Mouse (Mus musculus): ENCODE measurements around the gene 1110051M20Rik. TPM values are rescaled to one million over a fixed set of nuclear protein-coding genes. Genes with fewer than 3 reads are reported as not detected.

1110051M20Rik gene
- polyA plus RNA-seq, 1 experiment from 2014 or later = 130 TPM

DNA sequence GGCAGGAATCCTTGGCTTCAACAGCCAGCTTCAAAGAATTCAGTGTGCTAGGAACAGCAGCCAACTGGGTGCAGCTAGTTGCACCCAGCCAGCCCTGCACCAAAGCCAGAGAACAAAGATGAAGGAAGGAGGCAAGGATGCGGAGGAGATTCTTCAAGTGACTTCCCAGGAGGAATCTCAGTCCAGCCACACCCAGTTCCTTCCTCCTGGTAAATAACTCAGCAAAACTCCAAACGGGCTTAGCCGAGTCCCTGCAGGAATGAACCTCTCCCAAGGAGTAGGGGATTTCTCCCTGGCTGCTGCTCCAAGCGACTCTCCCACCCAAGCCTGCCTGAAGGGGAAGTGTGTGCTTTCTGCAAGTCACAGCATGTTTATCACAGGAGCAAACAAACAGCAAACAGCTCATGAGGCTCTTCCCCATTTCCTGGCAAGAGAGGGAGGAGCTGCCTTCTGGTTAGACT, 83.4 kb downstream of the 1110051M20Rik start:
- Histone ChIP-seq H3K27ac (replicated peaks) (no peak overlapping the region), H3K27me3 (no peaks in the 10 kb centered on the region), H3K9ac (no peak overlapping the region), H3K36me3 (no peaks in the 10 kb centered on the region), H3K4me3 (no peak overlapping the region), H3K4me1 (replicated peaks) (peaks cover 6% of the 10 kb centered on the region), H3K4me2 (no peak overlapping the region), H3K9me3 (no peaks in the 10 kb centered on the region)
- ATAC-seq (ENCODE audit: low read depth) = no peak
- WGBS = 57% methylated on average over 4 of the region's 4 CpGs

DNA sequence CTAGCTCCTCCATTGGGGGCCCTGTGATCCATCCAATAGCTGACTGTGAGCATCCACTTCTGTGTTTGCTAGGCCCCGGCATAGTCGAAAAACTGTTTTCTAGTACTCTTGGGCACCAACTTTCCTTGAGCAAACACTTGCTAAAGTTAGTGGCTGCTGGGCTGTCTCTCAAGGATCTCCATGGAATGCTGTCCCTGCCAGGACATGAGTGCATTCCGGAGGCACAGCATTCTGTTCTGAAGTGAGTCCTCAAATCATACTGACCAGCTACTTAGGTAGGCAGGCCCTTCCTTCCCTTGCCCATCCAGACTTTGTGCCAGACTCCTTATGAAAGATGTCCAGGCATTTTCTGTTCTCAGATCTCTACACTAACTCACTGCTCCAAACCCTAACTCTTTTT, 88.7 kb downstream of the 1110051M20Rik start:
- H3K4me1 ChIP-seq (replicated peaks) = no peaks in the 10 kb centered on the region; the same call in 1 of the 2 replicates
- ATAC-seq (ENCODE audit: low read depth) = no peak
- no peaks in the 10 kb centered on the region for H3K36me3 ChIP-seq
- no peaks in the 10 kb centered on the region for H3K27me3 ChIP-seq
- no peak overlapping the region for H3K4me2 ChIP-seq
- H3K9me3 ChIP-seq = no peaks in the 10 kb centered on the region
- WGBS = 95% methylated on average over 3 of the region's 3 CpGs
- no peak overlapping the region for H3K9ac ChIP-seq
- H3K27ac ChIP-seq (replicated peaks) = no peak overlapping the region
- H3K4me3 ChIP-seq = no peak overlapping the region

DNA sequence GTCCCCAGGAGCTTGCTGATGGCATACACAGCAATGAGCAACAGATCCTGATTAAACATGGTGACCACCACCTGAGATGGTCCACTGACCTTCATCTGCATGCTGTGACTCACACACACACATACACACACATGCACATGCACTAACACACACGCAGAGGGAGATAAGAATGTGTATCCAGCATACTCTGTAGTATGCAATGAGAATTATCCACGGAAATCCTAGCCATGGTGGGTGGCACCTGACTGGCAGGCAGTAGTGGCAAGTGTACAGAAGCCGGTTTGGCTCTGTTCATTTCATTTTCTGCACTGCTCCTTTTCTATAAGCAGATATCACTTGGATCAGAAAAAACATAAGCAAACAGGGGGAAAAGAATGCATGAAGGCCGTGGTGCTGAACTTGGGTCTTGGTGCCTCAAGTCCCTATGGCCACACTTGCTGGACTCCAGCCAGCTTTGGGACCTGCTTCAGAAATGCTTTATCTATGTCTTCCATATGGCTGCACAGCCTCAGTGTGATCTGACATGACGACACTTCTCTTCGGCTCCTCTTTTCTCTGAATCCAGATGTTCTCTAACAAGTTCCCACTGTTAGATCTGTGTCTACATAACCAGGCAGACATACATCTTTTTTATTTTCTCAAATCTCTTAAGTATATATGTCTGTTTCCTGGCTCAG, 89.6 kb downstream of the 1110051M20Rik start:
- H3K9me3 ChIP-seq = no peaks in the 10 kb centered on the region
- peak overlapping the region; percentile 52 for H3K27ac ChIP-seq (replicated peaks)
- no peaks in the 10 kb centered on the region for H3K27me3 ChIP-seq
- no peaks in the 10 kb centered on the region for H3K4me1 ChIP-seq (replicated peaks)
- no peak overlapping the region for H3K9ac ChIP-seq
- no peak overlapping the region for H3K4me3 ChIP-seq
- no peak for ATAC-seq (ENCODE audit: low read depth)
- 85% methylated on average over 6 of the region's 6 CpGs for WGBS
- no peak overlapping the region for H3K4me2 ChIP-seq
- no peaks in the 10 kb centered on the region for H3K36me3 ChIP-seq

DNA sequence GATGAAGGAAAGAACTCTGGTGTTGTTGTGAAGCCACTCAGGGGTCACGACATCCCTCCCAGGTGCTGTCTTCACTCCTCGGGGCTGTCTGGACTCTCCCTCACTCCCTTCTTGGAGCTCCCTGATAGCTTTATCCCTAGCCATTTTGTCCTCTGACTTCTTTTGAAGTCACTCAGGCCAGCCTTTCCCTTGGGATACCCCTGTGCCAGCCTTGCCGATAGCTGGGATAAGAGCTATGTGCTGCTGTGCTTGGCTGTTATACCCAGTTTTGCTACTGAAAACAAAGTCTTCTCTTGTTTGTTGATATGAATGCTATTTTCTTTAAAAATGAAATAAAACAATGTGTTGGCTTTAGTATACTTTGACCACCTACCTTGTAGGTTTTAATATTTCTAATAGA, 90.7 kb downstream of the 1110051M20Rik start:
- Histone ChIP-seq H3K4me2 (no peak overlapping the region), H3K36me3 (no peaks in the 10 kb centered on the region), H3K4me3 (no peak overlapping the region), H3K4me1 (replicated peaks) (no peaks in the 10 kb centered on the region), H3K27ac (replicated peaks) (no peak overlapping the region), H3K27me3 (no peaks in the 10 kb centered on the region), H3K9ac (no peak overlapping the region), H3K9me3 (no peaks in the 10 kb centered on the region)
- no peak for ATAC-seq (ENCODE audit: low read depth)
- WGBS = 46% methylated on average over 3 of the region's 3 CpGs

DNA sequence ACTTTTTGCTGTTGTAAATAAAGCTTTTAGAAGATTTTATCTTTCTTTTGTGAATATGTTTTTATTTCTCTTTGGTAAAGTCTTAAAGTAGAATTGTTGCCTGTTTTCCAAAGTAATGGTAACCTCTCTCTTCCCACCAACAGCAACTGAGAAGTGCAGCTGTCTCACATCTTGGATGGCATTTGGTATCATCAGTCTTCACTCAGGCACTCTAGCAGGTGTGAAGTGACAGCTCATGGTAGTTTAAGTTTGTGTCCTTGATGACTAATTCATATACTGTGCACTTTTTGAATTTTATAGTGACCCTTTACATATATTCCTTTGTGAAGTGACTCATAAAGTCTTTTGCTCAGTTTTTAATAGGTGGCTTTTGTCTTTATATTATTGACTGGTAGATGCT, 92.7 kb downstream of the 1110051M20Rik start:
- no peak overlapping the region for H3K27ac ChIP-seq (replicated peaks)
- no peak overlapping the region for H3K4me3 ChIP-seq
- H3K4me1 ChIP-seq (replicated peaks) = no peaks in the 10 kb centered on the region
- no peak overlapping the region for H3K4me2 ChIP-seq
- no peak overlapping the region for H3K9ac ChIP-seq
- ATAC-seq (ENCODE audit: low read depth) = no peak
- H3K36me3 ChIP-seq = no peaks in the 10 kb centered on the region
- H3K9me3 ChIP-seq = no peaks in the 10 kb centered on the region
- H3K27me3 ChIP-seq = no peaks in the 10 kb centered on the region

DNA sequence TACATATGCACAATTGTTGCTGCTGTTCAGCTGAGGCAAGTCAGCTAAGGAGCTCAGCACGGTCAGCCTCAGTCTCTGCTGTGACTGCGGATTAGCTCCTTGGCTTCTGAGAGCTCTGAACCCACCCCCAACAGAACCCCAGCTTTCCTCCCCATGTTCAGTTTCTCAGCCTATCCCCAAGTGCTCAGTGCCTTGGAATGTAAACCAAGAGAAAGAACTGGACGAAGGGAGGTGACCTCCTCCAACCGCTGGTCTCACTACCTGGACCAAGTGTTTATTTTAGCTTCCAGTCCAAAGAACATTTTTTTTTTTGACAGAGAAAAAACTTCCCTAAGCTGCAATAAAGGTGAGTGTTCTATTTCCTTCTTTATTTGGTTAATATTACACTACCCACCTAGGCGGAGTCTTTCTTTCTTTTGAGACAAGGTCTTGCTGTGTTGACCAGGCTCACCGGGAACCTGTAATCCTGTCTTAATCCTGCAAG, 94.5 kb downstream of the 1110051M20Rik start:
- Histone ChIP-seq H3K27me3 (no peaks in the 10 kb centered on the region), H3K9ac (no peak overlapping the region), H3K4me1 (replicated peaks) (no peaks in the 10 kb centered on the region), H3K4me3 (no peak overlapping the region), H3K27ac (replicated peaks) (no peak overlapping the region), H3K4me2 (no peak overlapping the region), H3K36me3 (no peaks in the 10 kb centered on the region), H3K9me3 (no peaks in the 10 kb centered on the region)
- ATAC-seq (ENCODE audit: low read depth) = no peak
- 81% methylated on average over 6 of the region's 6 CpGs for whole genome bisulfite sequencing

DNA sequence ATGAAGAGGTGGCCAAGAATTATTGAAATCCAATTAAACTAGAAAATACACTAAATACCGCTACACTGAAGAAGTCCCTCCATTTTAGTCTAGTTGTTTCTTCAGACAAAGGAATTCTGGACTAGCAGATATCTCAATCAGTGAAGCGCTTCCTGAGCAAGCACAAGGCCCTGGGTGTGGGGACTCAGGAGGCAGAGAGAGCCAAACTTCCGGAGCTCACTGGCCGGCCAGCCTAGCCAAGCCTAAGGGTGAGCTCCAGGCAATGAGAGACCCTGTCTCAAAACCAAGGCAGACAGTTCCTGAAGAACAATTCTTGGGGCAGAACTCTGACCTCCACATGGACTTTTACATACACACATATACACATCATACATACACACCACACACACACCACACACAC, 95.6 kb downstream of the 1110051M20Rik start:
- Histone ChIP-seq H3K27me3 (no peaks in the 10 kb centered on the region), H3K36me3 (no peaks in the 10 kb centered on the region), H3K9me3 (0 out of 2 replicates have a peak, but pooled peaks cover 3% of the 10 kb centered on the region), H3K27ac (replicated peaks) (no peak overlapping the region), H3K4me2 (no peak overlapping the region), H3K4me1 (replicated peaks) (no peaks in the 10 kb centered on the region), H3K9ac (no peak overlapping the region), H3K4me3 (no peak overlapping the region)
- ATAC-seq (ENCODE audit: low read depth) = no peak
- WGBS = 66% methylated on average over 4 of the region's 4 CpGs

DNA sequence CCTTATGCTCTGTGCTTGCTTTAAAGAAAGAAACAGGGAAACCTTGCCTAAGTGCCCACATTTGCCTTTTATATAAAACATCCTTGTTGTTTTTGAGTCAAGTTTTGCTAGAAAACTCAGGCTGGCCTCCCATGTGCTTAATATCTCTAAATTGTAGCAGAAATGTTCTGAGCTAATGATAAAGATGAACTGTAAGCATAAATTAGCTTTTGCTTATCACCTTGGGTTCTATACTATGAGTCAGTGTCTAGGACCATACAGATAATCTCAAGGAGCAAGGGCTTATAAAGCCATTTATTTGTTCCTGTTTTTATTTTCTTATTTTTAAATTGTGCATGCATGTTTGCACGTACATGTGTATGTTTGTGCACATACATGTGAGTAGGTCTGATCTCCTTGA, 98.9 kb downstream of the 1110051M20Rik start:
- H3K9ac ChIP-seq = no peak overlapping the region
- ATAC-seq (ENCODE audit: low read depth) = no peak
- H3K4me1 ChIP-seq (replicated peaks) = no peaks in the 10 kb centered on the region
- 0 out of 2 replicates have a peak, but pooled peaks cover 4% of the 10 kb centered on the region for H3K9me3 ChIP-seq
- no peak overlapping the region for H3K4me3 ChIP-seq
- WGBS = 88% methylated on average over 1 of the region's 1 CpGs
- no peak overlapping the region for H3K4me2 ChIP-seq
- no peak overlapping the region for H3K27ac ChIP-seq (replicated peaks)
- H3K36me3 ChIP-seq = no peaks in the 10 kb centered on the region
- no peaks in the 10 kb centered on the region for H3K27me3 ChIP-seq

DNA sequence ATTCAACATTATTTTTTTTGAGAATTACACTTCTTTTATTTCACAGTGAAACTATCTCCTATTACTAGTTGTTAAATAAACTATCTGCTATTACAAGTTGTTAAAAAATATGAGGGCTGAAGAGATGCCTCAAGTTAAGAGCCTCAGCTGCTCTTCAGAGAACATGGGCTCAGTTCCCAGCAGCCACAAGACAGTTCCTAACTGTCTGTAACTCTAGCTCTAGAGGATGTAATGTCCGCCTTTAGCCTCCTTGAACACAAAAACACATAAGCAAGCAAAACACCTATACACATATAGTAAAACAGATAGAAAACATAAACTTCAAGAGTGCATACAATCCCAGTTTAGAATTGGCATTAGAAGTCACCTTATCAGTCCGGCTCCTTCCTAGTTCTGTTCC, 104.9 kb downstream of the 1110051M20Rik start:
- WGBS = 97% methylated on average over 2 of the region's 2 CpGs
- H3K36me3 ChIP-seq = no peaks in the 10 kb centered on the region

DNA sequence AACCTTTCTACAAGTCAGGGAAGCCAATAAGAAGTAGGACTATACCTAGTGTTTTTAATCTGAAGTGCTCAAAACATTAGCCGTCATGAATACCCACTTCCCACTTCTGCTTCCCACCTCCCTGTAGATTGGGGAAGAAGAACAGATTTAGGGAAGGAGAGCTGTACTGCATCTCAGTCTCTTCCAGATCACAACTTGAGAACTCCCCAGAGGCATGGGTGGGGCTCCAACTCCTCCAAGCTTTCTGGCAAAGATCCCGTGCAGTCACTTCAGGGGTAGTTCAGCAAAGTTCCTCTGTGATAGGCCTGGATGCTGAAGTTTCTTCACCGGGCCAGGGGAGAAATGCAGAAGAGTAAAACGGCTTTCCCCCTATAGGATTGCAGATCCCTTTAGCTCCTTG, 109.4 kb downstream of the 1110051M20Rik start:
- Histone ChIP-seq H3K36me3 (no peaks in the 10 kb centered on the region), H3K4me3 (no peak overlapping the region), H3K9ac (no peak overlapping the region), H3K4me1 (replicated peaks) (peaks cover 25% of the 10 kb centered on the region), H3K9me3 (no peaks in the 10 kb centered on the region), H3K27me3 (no peaks in the 10 kb centered on the region), H3K27ac (replicated peaks) (no peak overlapping the region), H3K4me2 (no peak overlapping the region)
- no peak for ATAC-seq (ENCODE audit: low read depth)
- WGBS = 88% methylated on average over 4 of the region's 4 CpGs

More for the DNA sequence above, 104.9 kb downstream of the 1110051M20Rik start:
- Histone ChIP-seq H3K27ac (replicated peaks) (no peak overlapping the region), H3K4me1 (replicated peaks) (no peaks in the 10 kb centered on the region), H3K4me3 (no peak overlapping the region), H3K27me3 (no peaks in the 10 kb centered on the region), H3K4me2 (no peak overlapping the region), H3K9me3 (0 out of 2 replicates have a peak, but pooled peaks cover 4% of the 10 kb centered on the region), H3K9ac (no peak overlapping the region)
- no peak for ATAC-seq (ENCODE audit: low read depth)

DNA sequence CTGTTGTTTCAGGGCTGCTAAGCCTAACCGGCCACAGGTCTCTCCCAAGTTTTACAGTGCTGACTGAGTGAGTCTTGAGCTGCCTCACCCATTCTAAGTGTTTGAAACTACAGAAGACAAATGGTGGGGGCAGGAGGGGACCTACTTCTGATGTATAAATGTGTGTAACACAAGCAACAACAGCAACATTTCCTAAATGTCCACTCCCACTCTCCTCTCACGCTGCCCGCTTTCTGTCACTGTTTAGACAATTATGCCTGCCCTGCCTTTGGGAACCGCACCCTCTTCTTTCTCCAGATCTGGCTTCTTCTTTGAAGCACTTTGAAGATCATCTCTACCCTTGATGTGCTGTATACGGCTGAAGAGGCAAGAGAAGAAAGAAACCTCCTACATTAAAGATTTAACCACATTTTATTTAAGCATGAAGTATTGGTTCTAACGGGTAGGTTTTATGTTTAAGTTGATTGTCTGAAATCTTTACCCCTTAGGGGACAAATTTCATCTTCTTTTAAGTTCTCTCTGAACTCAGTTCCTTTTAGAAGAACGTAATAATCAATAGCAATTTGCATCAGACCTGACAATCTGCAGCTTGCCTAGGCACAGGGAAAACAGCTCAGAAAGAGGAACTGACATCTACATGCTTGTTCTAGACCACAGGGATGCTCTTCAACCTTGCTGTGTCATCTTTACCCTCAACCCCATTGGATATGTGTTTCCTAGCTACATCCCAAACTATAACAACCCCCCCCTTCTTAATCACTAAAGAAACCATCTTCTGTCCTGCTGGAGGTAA, 113.3 kb downstream of the 1110051M20Rik start:
- no peaks in the 10 kb centered on the region for H3K9me3 ChIP-seq
- peak overlapping the region; percentile 39 for H3K27ac ChIP-seq (replicated peaks)
- no peaks in the 10 kb centered on the region for H3K27me3 ChIP-seq
- no peaks in the 10 kb centered on the region for H3K36me3 ChIP-seq
- H3K9ac ChIP-seq = no peak overlapping the region
- no peak overlapping the region for H3K4me3 ChIP-seq
- H3K4me1 ChIP-seq (replicated peaks) = peaks cover 54% of the 10 kb centered on the region
- no peak overlapping the region for H3K4me2 ChIP-seq
- ATAC-seq (ENCODE audit: low read depth) = no peak
- 77% methylated on average over 7 of the region's 7 CpGs for WGBS

DNA sequence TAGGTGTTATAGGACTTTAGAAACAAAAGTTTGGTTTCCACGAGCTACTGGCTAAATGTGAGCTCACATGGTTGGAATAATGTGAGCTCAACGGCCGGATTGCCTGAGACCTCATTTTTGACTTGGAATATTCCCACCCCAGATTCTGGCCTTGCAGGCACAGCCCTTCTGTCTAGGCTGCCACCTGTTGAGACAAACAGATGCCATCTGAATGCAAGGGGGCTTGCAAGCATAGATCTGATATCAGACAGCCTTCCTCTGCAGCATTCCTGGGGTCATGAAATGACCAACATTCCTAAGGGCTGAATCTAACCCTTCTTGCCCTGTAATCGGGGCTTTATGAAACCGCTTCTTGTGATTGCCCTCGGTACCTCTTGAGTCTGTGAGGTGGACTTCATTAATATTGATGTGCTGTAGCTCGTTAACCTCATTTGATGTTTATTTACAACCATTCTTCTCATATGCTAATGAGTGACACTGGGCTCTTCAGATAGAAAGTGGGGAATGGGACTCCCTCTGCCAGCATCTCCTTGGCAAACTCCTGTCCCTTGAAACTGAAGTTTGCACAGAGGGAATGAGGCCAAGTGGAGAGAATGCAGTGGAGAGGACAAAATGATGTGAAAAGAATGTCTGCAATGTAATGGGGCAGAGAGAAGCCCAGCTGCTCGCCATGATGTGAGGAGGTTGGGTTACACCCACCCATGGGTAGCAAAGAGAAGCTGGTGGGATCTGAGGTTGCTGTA, 114.3 kb downstream of the 1110051M20Rik start:
- Histone ChIP-seq H3K9me3 (no peaks in the 10 kb centered on the region), H3K27ac (replicated peaks) (peak overlapping the region; percentile 42), H3K4me3 (no peak overlapping the region), H3K27me3 (no peaks in the 10 kb centered on the region), H3K4me1 (replicated peaks) (peaks cover 56% of the 10 kb centered on the region), H3K36me3 (no peaks in the 10 kb centered on the region), H3K4me2 (no peak overlapping the region), H3K9ac (no peak overlapping the region)
- ATAC-seq (ENCODE audit: low read depth) = peak; percentile 71; the same call in 1 of the 2 replicates
- whole genome bisulfite sequencing = 37% methylated on average over 8 of the region's 8 CpGs

All from neural tube, embryonic 13.5 days (tissue).